Mouse (Mus musculus) CD4-positive helper T cell, adult 2 months (primary cell): Measurements from ENCODE around the gene Tmem54.

Experiments used
- DNase-seq: peaks from one replicate; pipeline ENCODE4 v3.0.0-alpha.2; 2012; ENCODE audit warnings: low read depth, missing footprints, low spot score

Tmem54 gene

GRCm38 (mm10) chr4:129128582-129129338 is 23.4 kb downstream of the Tmem54 start:
- no peak for DNase-seq

GRCm38 (mm10) chr4:129129387-129129786 is 24.0 kb downstream of the Tmem54 start:
- no peak for DNase-seq

- peak; percentile 78 for DNase-seq
Observed at GRCm38 (mm10) chr4:129130149-129130548, 24.8 kb downstream of the Tmem54 start.

GRCm38 (mm10) chr4:129130755-129131303 is 25.5 kb downstream of the Tmem54 start:
- DNase-seq = peak; percentile 90

- peak; percentile 64 for DNase-seq
Observed at GRCm38 (mm10) chr4:129134799-129135585, 29.6 kb downstream of the Tmem54 start.

- DNase-seq = no peak
Observed at GRCm38 (mm10) chr4:129135637-129136036, 30.3 kb downstream of the Tmem54 start.

GRCm38 (mm10) chr4:129136189-129136578 is 30.8 kb downstream of the Tmem54 start:
- no peak for DNase-seq

GRCm38 (mm10) chr4:129136579-129137391 is 31.4 kb downstream of the Tmem54 start, which contains the start of gene Fndc5:
Fndc5 (plus strand) TSS chr4:129136999.
- DNase-seq = no peak

GRCm38 (mm10) chr4:129137392-129138321 is 32.3 kb downstream of the Tmem54 start:
- DNase-seq = no peak

GRCm38 (mm10) chr4:129139642-129140041 is 34.3 kb downstream of the Tmem54 start:
- DNase-seq = no peak

- peak; percentile 32 for DNase-seq
Observed at GRCm38 (mm10) chr4:129140808-129141207, 35.5 kb downstream of the Tmem54 start.

GRCm38 (mm10) chr4:129141560-129142438 is 36.5 kb downstream of the Tmem54 start:
- DNase-seq = no peak

- DNase-seq = no peak
Observed at GRCm38 (mm10) chr4:129142439-129143045, 37.2 kb downstream of the Tmem54 start.

GRCm38 (mm10) chr4:129143509-129143908 is 38.2 kb downstream of the Tmem54 start:
- no peak for DNase-seq

GRCm38 (mm10) chr4:129144401-129145367 is 39.3 kb downstream of the Tmem54 start:
- no peak for DNase-seq

- DNase-seq = no peak
Observed at GRCm38 (mm10) chr4:129145411-129145810, 40.1 kb downstream of the Tmem54 start.

GRCm38 (mm10) chr4:129145943-129146342 is 40.6 kb downstream of the Tmem54 start:
- DNase-seq = no peak

GRCm38 (mm10) chr4:129146392-129146791 is 41.0 kb downstream of the Tmem54 start:
- peak; percentile 50 for DNase-seq
